Comparison of ENCODE assay signal across 8 mouse cellular contexts in the genomic region with DNA sequence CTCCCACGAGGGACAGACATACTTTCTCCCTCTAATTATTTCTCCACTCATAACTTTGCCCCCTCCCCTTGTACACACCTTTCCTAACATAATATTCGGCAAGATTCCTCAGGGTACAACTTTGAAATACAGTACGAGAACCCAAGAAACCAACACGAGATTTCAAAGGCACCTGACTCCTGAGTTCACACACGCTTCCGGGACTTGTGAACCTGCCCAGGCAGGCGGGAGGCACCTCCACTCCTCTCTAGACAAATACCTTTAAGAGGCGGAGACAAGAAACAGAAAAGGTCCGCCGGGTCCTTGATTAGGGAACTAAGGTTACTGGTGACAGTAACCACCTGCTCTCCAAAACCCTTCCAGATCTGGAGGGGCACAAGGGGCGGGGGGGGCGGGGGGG. TPM values are rescaled to one million over a fixed set of nuclear protein-coding genes. Genes with fewer than 3 reads are reported as not detected.
DNase-seq lines count a peak whose midpoint lies in the region; ATAC-seq and TF ChIP-seq lines count a peak whose summit lies in the region.

No protein-coding gene starts in this region.

- ATAC-seq in intestine, postnatal 0 days, result peak; percentile 64
- no peak; the same call in none of the 2 replicates for ATAC-seq in lung, embryonic 15.5 days (ENCODE audit: borderline replicate concordance, extremely low read depth, low FRiP score, low TSS enrichment)

- no peaks in the 10 kb centered on the region; the same call in 1 of the 2 replicates for H3K27me3 ChIP-seq in intestine, postnatal 0 days (replicated peaks; ENCODE audit: control insufficient read depth, insufficient read depth, low read length)
- H3K27me3 ChIP-seq in lung, embryonic 15.5 days, result peaks cover 25% of the 10 kb centered on the region

- 0 out of 2 replicates have a peak overlapping the region, but pooled peaks have one; percentile 23 for H3K9ac ChIP-seq in intestine, postnatal 0 days (ENCODE audit: low read depth, low read length)
- H3K9ac ChIP-seq in lung, embryonic 15.5 days, result no peak overlapping the region

- 0 out of 2 replicates have a peak, but pooled peaks cover 5% of the 10 kb centered on the region for H3K4me1 ChIP-seq in intestine, postnatal 0 days (replicated peaks; ENCODE audit: control insufficient read depth, insufficient read depth, low read length)
- peaks cover 22% of the 10 kb centered on the region; the same call in 1 of the 2 replicates for H3K4me1 ChIP-seq in lung, embryonic 15.5 days

- H3K4me3 ChIP-seq in intestine, postnatal 0 days (ENCODE audit: low read depth, low read length), result peak overlapping the region; percentile 74
- peak overlapping the region; percentile 72 for H3K4me3 ChIP-seq in lung, embryonic 15.5 days

- DNase-seq in spleen, adult 18-20 months, result peak; percentile 28 to 39
- DNase-seq in spleen, postnatal 14 days (ENCODE audit: low spot score in 2 of 2), result no peak
- DNase-seq in embryo, embryonic 9.5 days (ENCODE audit: extremely low spot score), result peak; percentile 24
- peak; percentile 46 to 62 for DNase-seq in spleen, postnatal 36 days (ENCODE audit: low spot score in 2 of 2)
- DNase-seq in adrenal gland, adult 2 months, result no peak
- DNase-seq in layer of hippocampus, adult 9-11 months, result no peak

- H3K36me3 ChIP-seq in intestine, postnatal 0 days (ENCODE audit: control insufficient read depth, insufficient read depth), result no peaks in the 10 kb centered on the region; the same call in 1 of the 2 replicates
- H3K36me3 ChIP-seq in lung, embryonic 15.5 days, result no peaks in the 10 kb centered on the region

- TF ChIP-seq CTCF in intestine, postnatal 0 days (IDR thresholded peaks at IDR 0.05; ENCODE audit: low read depth), result no peak

- H3K27ac ChIP-seq in intestine, postnatal 0 days (ENCODE audit: low read depth, low read length), result peak overlapping the region; percentile 91
- peak overlapping the region; percentile 86 for H3K27ac ChIP-seq in lung, embryonic 15.5 days

- H3K9me3 ChIP-seq in intestine, postnatal 0 days (ENCODE audit: control insufficient read depth), result no peaks in the 10 kb centered on the region
- H3K9me3 ChIP-seq in lung, embryonic 15.5 days, result no peaks in the 10 kb centered on the region

- 5% methylated on average over 12 of the region's 12 CpGs for WGBS in intestine, postnatal 0 days
- whole genome bisulfite sequencing in lung, embryonic 15.5 days, result 6% methylated on average over 10 of the region's 12 CpGs

- peak overlapping the region; percentile 95 for H3K4me2 ChIP-seq in intestine, postnatal 0 days (replicated peaks; ENCODE audit: low read depth)
- H3K4me2 ChIP-seq in lung, embryonic 15.5 days, result peak overlapping the region; percentile 93

RNA-seq across cellular contexts. Expression of a gene that starts 1.1 kb away (rescaled TPM):
- polyA plus RNA-seq in intestine, postnatal 0 days (2015; fragmentation: Nextera tagmentation; extraction: Ambion mirVana), result 2.2 and 2.4 TPM in 2 replicates
- 2.9 TPM in 2 replicates for polyA plus RNA-seq in lung, embryonic 15.5 days (2015; fragmentation: Nextera tagmentation; extraction: Ambion mirVana)
- total RNA-seq in adrenal gland, adult 2 months (2021), result 1 to 10 TPM in 1 of 2 experiments, under 1 TPM in 1; 0.81 to 4.2 TPM
- polyA plus RNA-seq in adrenal gland, adult 2 months (2012; rRNA removed), result 1.3 and 2.1 TPM in 2 replicates

Comparison
In these comparisons a context has a peak if more than half of its experiments do, and no peak if none do; other contexts are left out.
1. DNase-seq: peak in spleen, adult 18-20 months (2 of 2), embryo, embryonic 9.5 days (single experiment) and spleen, postnatal 36 days (2 of 2); none in spleen, postnatal 14 days (0 of 2), adrenal gland, adult 2 months (single experiment) and layer of hippocampus, adult 9-11 months (single experiment).